Mouse (Mus musculus) spleen, adult 2 months (tissue): ENCODE measurements around the gene Plxdc1.

ENCODE experiments used
- CTCF ChIP-seq: fragments of 200-500 bp; IDR thresholded peaks from 2 replicates; pipeline ENCODE4 v1.5.1; 2011; ENCODE audit warnings: mild to moderate bottlenecking, inconsistent platforms; ENCODE audit not compliant: insufficient read depth, insufficient read length, insufficient replicate concordance; ENCODE audit errors: extremely low read depth
- POLR2A ChIP-seq: fragments of 200-500 bp; IDR thresholded peaks from 2 replicates; pipeline ENCODE4 v1.6.1; 2011; ENCODE audit warnings: low read depth, low read length, inconsistent platforms

GRCm38 (mm10) chr11:97942420-97943111, 43.7 kb downstream of the Plxdc1 start:
- TF ChIP-seq CTCF (no peak), POLR2A (no peak)
